Mouse (Mus musculus) cortical plate, adult 2 months (tissue): ENCODE measurements around the gene Gh. TPM values are rescaled to one million over a fixed set of nuclear protein-coding genes. Genes with fewer than 3 reads are reported as not detected.
"Not testable (repeated sequence)": the region's sequence is repeated elsewhere in the genome, so short reads cannot be mapped to it uniquely, and the experiment has no call there.

Source experiments
- H3K27ac ChIP-seq: fragments of 200-500 bp; 2 replicates; pipeline ENCODE4 v1.5.1; 2012; ENCODE audit warnings: low read length, control low read depth, inconsistent platforms; ENCODE audit not compliant: insufficient read depth
- H3K4me1 ChIP-seq: fragments of 200-500 bp; 2 replicates; pipeline ENCODE4 v1.6.1; 2011; ENCODE audit warnings: low read length; ENCODE audit not compliant: control insufficient read depth, insufficient read depth
- H3K4me3 ChIP-seq: fragments of 200-500 bp; 2 replicates; pipeline ENCODE4 v1.5.1; 2011; ENCODE audit warnings: mild to moderate bottlenecking, low read length, control low read depth; ENCODE audit not compliant: insufficient read depth
- CTCF ChIP-seq: fragments of 200-500 bp; IDR thresholded peaks from 2 replicates; pipeline ENCODE4 v1.5.1; 2011; ENCODE audit warnings: mild to moderate bottlenecking, control low read depth, low read length; ENCODE audit not compliant: insufficient read depth; ENCODE audit errors: extremely low read depth
- POLR2A ChIP-seq: fragments of 200-500 bp; IDR thresholded peaks from 2 replicates; pipeline ENCODE4 v1.6.1; 2011; ENCODE audit warnings: mild to moderate bottlenecking, low read length, control low read depth; ENCODE audit not compliant: insufficient read depth; ENCODE audit errors: extremely low read depth
- polyA plus RNA-seq: library from polyadenylated mRNA; depleted of rRNA; stranded (reverse); fragments of >200 nt; gene quantifications from 2 replicates; pipeline ENCODE4 v1.2.3, GENCODE M21; 2012; rRNA removed

The Gh gene
- polyA plus RNA-seq: not detected in 2 replicates

GRCm38 (mm10) chr11:106301765-106302164, at the start of gene Gh:
Gh (minus strand) TSS chr11:106301865.
- no peak for TF ChIP-seq POLR2A
- TF ChIP-seq CTCF: no peak
- Histone ChIP-seq H3K4me1 (no peaks in the 10 kb centered on the region), H3K27ac (no peak within 1 kb of the TSS), H3K4me3 (no peak within 1 kb of the TSS)

GRCm38 (mm10) chr11:106351253-106351652, 49.6 kb upstream of the Gh start:
- H3K27ac ChIP-seq: no peak overlapping the region
- H3K4me3 ChIP-seq: no peak overlapping the region

GRCm38 (mm10) chr11:106350853-106351252, 49.2 kb upstream of the Gh start:
- Histone ChIP-seq H3K4me1 (no peaks in the 10 kb centered on the region), H3K4me3 (no peak overlapping the region), H3K27ac (no peak overlapping the region)
- TF ChIP-seq CTCF: no peak
- no peak for TF ChIP-seq POLR2A

More at GRCm38 (mm10) chr11:106351253-106351652, 49.6 kb upstream of the Gh start:
- no peaks in the 10 kb centered on the region for H3K4me1 ChIP-seq
- TF ChIP-seq POLR2A: no peak
- no peak for TF ChIP-seq CTCF

GRCm38 (mm10) chr11:106349772-106350171, 48.1 kb upstream of the Gh start:
- Histone ChIP-seq H3K27ac (no peak overlapping the region), H3K4me3 (no peak overlapping the region), H3K4me1 (no peaks in the 10 kb centered on the region)
- TF ChIP-seq CTCF: no peak
- no peak for TF ChIP-seq POLR2A

- no peak for TF ChIP-seq POLR2A
- Histone ChIP-seq H3K4me3 (no peak overlapping the region), H3K27ac (no peak overlapping the region), H3K4me1 (no peaks in the 10 kb centered on the region)
Measured at GRCm38 (mm10) chr11:106344910-106345309, 43.2 kb upstream of the Gh start.

- TF ChIP-seq CTCF (no peak), POLR2A (no peak)
- Histone ChIP-seq H3K4me1 (no peaks in the 10 kb centered on the region), H3K4me3 (no peak overlapping the region), H3K27ac (no peak overlapping the region)
Measured at GRCm38 (mm10) chr11:106340990-106341520, 39.4 kb upstream of the Gh start.

- not testable (repeated sequence) for H3K4me3 ChIP-seq, H3K4me1 ChIP-seq, H3K27ac ChIP-seq
Measured at GRCm38 (mm10) chr11:106339323-106339722, 37.7 kb upstream of the Gh start.

- Histone ChIP-seq H3K4me1 (no peaks in the 10 kb centered on the region), H3K27ac (no peak overlapping the region), H3K4me3 (no peak overlapping the region)
- no peak for TF ChIP-seq CTCF
- TF ChIP-seq POLR2A: no peak
Measured at GRCm38 (mm10) chr11:106338870-106339269, 37.2 kb upstream of the Gh start.

GRCm38 (mm10) chr11:106338029-106338428, 36.4 kb upstream of the Gh start:
- TF ChIP-seq CTCF: no peak
- no peak for TF ChIP-seq POLR2A
- H3K4me3 ChIP-seq: no peak overlapping the region
- no peak overlapping the region for H3K27ac ChIP-seq
- H3K4me1 ChIP-seq: no peaks in the 10 kb centered on the region

- no peak for TF ChIP-seq POLR2A
- no peak for TF ChIP-seq CTCF
- Histone ChIP-seq H3K4me1 (no peaks in the 10 kb centered on the region), H3K4me3 (no peak overlapping the region), H3K27ac (no peak overlapping the region)
Measured at GRCm38 (mm10) chr11:106334066-106334465, 32.4 kb upstream of the Gh start.

GRCm38 (mm10) chr11:106332458-106332857, 30.8 kb upstream of the Gh start:
- no peaks in the 10 kb centered on the region for H3K4me1 ChIP-seq
- no peak overlapping the region for H3K27ac ChIP-seq
- no peak overlapping the region for H3K4me3 ChIP-seq
- TF ChIP-seq CTCF: no peak
- TF ChIP-seq POLR2A: no peak
